Mouse (Mus musculus) kidney, postnatal 10 days (tissue): Measurements from ENCODE around the gene Kirrel2.

Experiments used
- DNase-seq: peaks from one replicate; pipeline ENCODE4 v3.0.0; 2021; ENCODE audit warnings: mixed read lengths

The Kirrel2 gene

DNA sequence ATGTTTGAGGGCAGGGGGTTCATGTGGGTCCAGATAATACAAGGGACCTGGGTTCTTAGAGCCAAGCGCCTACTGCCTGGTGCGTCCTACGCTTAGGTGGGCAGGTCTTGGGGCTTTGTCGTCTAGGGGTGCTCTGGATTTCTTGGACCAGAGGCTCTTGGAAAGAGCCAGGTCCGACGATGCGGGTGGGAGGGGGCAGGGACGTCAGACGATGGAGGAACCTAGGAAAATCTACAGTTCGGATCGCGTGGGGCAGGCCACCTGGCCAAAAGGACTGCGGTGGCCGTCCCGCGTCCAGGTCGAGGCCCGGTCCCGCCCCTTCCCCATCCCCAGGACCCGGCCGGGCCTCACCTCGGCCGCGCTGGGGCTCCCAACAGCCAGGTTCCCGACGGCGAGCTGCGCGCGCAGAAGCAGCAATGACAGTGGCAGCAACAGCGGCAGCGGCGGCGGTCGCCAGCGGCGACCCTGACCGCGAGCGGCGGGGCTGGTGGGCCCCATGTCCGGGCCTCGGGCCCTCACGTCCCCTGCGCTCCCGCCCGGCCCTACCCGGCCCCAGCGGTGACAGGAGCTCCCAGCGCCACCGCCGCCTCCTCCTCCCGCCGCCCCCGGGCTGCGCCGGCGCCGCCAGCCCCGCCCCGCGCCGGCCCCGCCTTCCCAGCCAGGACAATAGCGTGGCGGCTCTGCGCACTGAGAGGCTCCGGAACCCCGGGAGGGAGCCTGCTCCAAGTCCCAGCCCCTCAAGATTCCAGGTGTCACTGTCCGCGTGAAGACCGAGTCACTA is 12.3 kb downstream of the Kirrel2 start, which contains the start of gene Aplp1:
Gene Aplp1 (minus strand): TSS at position 565 of the 781 bp plus-strand sequence.
- peak; percentile 76 for DNase-seq

- peak; percentile 68 for DNase-seq
Measured at GRCm38 (mm10) chr7:30444154-30444970, 13.1 kb downstream of the Kirrel2 start.

GRCm38 (mm10) chr7:30443696-30444095 is 13.8 kb downstream of the Kirrel2 start:
- no peak for DNase-seq

GRCm38 (mm10) chr7:30440697-30441096 is 16.8 kb downstream of the Kirrel2 start:
- peak; percentile 75 for DNase-seq

GRCm38 (mm10) chr7:30439734-30440133 is 17.8 kb downstream of the Kirrel2 start:
- DNase-seq: no peak

DNA sequence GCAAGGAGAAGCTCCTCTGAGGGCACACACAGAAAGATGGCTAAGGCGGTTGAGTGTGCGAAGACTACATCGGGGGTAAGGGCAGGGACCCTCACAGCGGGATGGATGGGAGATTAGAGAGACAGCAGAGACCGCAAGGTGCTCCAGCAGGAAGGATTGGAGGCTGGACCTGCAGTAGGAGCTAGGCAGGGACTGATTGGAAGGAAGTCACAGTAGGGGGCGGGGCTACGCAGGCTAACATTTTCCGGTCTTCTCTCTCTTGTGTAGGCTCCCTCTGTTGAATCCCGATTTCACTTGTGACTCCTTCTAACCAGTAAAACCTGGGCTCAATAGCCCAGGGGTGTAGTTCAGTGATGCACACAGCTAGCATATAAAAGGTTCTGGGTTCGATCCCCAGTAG is 20.6 kb downstream of the Kirrel2 start:
- DNase-seq: no peak

DNA sequence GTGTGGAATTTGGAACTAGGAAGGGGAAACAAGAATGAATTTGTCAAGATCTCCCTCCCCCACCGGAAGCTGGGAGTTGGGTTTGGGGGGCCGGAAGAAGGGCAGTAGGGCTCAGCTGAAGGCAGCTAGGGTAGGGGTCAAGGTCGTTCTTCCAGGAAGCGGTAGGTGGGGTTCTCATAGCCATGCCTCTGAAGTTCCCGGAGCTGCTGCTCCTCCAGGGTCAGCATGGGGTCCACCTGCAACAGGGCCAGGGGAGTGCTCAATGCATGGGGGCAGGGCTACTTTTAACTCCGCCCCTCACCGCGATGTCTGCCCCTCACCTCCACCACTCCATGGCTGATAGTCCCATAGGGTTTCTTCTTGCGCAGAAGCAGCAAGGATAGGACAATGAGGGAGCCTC is 22.3 kb downstream of the Kirrel2 start:
- no peak for DNase-seq

DNA sequence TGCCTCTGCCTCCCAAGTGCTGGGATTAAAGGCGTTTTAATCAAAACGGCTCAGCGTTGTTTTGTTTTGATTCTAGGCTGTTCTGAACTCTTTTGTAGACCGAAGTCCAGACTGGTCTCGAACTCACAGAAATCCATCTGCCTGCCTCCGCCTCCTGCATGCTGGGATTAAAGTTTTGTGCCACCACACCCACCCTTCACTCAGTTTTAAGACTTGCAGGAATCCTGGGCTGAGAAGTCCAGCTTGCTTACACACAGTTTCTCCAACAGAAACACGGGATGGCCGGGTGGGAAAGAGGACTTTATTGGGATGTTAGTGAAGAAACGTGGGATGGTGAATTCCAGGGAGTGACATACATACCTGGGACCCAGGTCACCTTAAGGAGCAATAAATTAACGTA is 22.8 kb downstream of the Kirrel2 start:
- no peak for DNase-seq

DNA sequence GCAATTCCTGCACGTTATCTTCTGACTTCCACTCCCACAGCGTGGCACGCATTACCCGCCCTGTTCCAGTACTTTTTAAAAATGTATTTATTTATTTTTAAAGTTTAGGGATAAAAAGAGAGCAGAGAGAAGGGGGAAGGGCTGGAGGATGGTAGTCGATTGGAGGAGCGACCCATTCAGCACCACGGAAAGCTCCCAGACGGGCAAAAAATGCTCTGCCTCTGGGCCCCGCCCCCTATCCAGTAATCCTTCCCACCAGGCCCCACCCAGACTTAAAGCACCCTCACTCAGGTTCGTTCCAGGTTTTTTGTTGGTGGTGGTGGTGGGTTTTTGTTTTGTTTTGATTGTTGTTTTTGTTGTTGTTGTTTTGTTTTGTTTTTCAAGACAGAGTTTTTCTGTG is 23.3 kb downstream of the Kirrel2 start:
- DNase-seq: peak; percentile 86

GRCm38 (mm10) chr7:30431793-30432192 is 25.7 kb downstream of the Kirrel2 start:
- DNase-seq: peak; percentile 81

- no peak for DNase-seq
Measured at GRCm38 (mm10) chr7:30430191-30430590, 27.3 kb downstream of the Kirrel2 start.

GRCm38 (mm10) chr7:30429327-30429726 is 28.2 kb downstream of the Kirrel2 start:
- no peak for DNase-seq

- peak; percentile 51 for DNase-seq
Measured at GRCm38 (mm10) chr7:30423071-30423641, 34.3 kb downstream of the Kirrel2 start.

DNA sequence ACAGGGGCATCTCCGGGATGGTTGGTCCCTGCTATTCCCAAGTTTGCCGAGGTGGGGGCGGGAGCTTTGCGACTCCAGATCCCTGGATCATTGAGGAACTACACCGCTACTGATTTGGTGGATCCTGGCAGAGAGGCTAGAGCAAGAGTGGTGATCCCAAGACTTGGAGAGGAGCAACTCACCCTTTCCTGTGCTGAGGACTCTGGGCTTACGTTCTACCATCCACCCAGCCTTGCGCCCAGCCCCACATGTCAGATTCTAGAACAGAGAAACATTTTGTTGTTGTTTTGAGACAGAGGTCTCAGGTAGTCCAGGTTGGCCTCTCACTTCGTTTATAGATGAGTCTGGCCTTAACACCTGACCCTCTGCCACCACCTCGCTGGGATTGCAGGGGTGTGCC is 34.9 kb downstream of the Kirrel2 start:
- DNase-seq: no peak

DNA sequence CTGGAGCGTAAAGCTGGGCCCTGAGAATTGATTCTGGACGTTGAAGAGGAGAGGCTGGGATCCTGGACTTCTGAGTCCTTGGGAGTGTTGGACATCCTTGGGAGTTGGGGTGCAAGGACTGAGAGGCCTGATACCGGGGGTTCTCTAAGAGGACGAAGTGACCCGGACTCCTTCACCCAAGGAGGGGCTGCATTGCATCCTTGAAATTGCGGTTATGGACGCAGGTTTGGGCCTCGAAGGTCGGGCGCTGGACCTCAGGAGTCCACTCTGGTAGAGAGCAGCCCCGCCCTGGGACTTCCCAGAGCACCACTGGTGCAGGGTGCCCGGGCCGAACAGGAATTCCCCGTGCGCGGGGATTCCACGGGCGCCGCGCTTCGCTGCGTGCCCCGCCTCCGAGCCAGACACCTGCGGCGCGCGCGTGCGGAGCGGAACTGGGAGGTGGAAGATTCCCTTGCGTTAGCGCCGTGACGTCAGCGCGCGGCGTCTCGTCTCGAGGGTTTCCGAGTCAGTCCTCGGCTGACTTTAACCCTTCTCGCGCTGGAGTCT is 35.5 kb downstream of the Kirrel2 start:
- DNase-seq: peak; percentile 92

DNA sequence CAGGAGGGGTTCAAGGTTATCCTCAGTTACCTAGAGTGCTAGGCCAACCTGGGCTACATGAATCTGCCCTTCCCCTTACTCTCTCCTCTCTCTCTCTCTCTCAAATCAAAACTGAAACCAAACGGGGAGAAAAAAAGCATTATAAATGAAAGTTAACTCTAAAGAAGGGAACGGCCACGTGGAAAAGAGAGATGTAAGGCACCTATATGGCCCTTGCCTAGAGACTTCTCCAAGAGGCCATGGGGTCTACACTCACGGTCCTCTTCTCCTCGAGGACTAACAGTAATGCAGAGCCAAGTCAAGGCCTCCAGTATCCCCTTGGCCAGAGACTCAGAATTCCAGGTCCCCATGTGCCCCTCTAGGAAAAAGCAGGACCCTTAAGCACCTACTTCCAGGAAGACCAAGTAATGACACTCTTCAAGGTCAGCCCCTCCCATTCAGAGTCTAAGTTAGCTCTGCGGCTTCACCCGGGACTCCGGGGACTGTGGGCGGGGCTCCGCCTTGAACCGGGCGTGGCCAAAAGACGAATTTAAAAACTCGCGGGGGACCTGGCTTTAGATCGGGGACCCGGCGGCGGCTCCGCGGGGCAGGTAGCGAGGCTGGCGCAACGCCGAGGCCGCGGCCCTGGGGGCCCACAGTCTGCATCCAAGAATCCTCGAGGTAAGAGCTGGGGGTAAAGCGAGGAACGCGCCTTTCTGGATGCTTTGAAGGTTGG is 36.2 kb downstream of the Kirrel2 start, which contains the start of gene Nfkbid:
Gene Nfkbid (plus strand): TSS at position 558 of the 715 bp plus-strand sequence.
- peak; percentile 76 for DNase-seq

- DNase-seq: no peak
Measured at GRCm38 (mm10) chr7:30420673-30421072, 36.8 kb downstream of the Kirrel2 start.

DNA sequence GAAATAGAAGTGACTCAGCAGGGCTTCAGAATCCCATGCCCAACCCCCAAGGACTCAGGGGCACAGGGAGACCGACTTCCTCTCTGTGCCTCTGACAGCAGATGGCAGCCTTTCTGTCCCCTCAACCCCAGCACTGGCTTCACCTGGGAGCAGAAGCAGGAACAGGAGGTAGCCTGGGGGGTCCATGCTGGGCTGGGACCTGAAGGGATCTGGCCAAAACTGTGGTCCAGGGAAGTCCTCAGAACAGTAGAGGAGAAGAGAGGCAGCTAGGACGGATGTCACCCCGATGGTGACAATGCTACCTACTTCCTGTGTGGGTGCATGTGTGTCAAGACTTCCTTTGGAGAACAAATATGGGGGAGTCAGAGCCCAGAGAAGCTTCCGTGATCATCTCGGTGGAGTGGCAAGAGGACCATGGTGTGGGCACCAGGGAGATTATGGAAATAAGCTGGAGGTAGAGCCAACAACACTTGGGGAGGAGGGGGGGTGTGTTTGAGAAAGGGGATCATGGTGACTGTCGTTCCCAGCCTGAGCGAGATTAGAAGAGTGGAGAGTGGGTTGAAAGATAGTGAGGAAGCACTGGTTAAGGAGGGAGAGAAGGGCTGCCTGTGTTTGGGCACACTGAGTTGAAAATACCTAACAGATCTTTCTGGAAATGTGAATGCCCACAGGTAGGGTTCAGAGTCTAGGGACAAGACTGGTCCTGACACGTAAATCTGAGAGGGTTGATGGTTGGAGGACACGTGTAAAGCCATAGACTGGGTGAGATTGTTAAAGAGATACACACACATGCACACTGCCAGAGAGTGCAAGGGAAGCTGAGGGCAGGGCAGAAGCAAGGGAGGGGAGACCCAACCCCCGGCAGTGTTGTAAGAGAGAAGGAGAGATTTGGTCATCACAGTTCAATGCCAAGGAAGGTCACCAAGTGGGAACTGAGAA is 37.7 kb downstream of the Kirrel2 start, which contains the start of gene Hcst:
Gene Hcst (minus strand): TSS at position 294 of the 939 bp plus-strand sequence.
- DNase-seq: no peak

DNA sequence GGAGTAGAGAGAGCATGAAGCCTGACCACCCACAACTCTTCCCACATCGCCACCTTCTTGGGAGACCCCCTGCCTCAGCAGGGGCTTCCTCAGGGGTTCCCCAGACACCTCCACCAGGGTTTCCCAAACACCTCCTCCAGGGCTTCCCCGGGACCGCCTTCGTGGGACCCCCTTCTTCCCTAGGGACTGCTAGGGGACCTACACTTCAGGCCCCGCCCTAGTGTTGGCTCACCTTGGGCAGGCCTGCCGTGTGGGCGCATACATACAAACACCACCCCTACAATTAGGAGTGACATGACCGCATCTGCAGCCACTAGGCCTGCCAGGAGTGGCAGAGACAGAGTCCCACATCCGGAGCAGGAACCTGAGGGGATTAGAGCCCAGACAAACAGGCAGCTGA is 39.6 kb downstream of the Kirrel2 start:
- no peak for DNase-seq

DNA sequence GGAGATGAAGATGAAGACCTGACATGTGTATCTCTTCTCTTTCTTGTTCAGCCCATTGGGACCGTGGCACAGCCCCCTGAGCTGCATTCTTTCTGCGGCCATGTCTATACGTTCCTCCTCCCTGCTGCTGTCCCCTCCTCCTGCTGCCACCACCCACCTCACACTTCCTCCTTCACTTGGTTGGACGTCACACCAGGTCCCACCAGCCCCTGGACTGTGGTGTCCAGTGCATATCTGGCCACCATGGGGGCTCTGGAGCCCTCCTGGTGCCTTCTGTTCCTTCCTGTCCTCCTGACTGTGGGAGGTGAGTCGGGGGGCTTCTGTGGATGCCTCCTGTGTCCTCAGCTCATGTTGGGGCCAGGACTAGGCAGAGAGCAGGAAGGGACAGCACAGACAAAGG is 43.9 kb downstream of the Kirrel2 start, which contains the start of gene Tyrobp:
Gene Tyrobp (plus strand): TSS at position 165 of the 400 bp plus-strand sequence.
- no peak for DNase-seq

DNA sequence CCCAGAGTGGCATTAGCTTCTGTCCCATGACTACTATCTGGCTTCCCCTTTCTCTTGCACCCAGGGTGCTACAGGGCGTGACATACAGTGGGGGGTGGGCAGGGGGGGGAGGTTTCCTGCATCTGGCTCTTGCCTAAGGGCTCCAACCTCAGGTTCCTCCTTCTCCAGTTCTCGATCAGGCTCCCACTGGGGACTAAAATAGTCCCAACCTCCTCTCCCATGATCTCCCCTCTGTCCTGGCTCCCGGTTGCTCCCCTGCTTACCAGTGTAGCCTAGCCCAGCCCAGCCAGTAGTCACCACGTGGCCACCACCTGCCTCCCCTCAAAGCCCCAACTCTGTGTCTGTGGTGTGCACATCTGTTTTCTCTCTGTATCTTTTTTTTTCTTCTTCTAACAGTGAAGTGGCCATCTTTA is 44.7 kb downstream of the Kirrel2 start:
- no peak for DNase-seq
